Mouse (Mus musculus) intestine, embryonic 14.5 days (tissue): ENCODE measurements around the gene Sdk2. TPM values are rescaled to one million over a fixed set of nuclear protein-coding genes. Genes with fewer than 3 reads are reported as not detected.

Source experiments
- ATAC-seq: fragments of 200-750 bp; cut with Nextera tagmentation; replicated peaks from 2 replicates; pipeline ENCODE4 v1.8.0; 2017; ENCODE audit warnings: low read depth, moderate number of reproducible peaks, moderate TSS enrichment, moderate library complexity; ENCODE audit not compliant: low FRiP score, low TSS enrichment
- DNase-seq: peaks from one replicate; pipeline ENCODE4 v3.0.0-alpha.2; 2018; ENCODE audit warnings: low spot score
- H3K27ac ChIP-seq: fragments of 300-500 bp; sonication (generic); 2 replicates; pipeline ENCODE4 v1.5.1; 2014; ENCODE audit warnings: low read depth, mild to moderate bottlenecking, control low read depth
- H3K27me3 ChIP-seq: fragments of 300-500 bp; sonication (generic); replicated peaks from 2 replicates; pipeline ENCODE4 v1.6.1; 2014; ENCODE audit warnings: low read length, control low read depth; ENCODE audit not compliant: control insufficient read depth, insufficient read depth
- H3K36me3 ChIP-seq: fragments of 300-500 bp; sonication (generic); 2 replicates; pipeline ENCODE4 v1.6.1; 2014; ENCODE audit warnings: low read length, control low read depth; ENCODE audit not compliant: control insufficient read depth, insufficient read depth
- H3K4me1 ChIP-seq: fragments of 300-500 bp; sonication (generic); replicated peaks from 2 replicates; pipeline ENCODE4 v1.6.1; 2014; ENCODE audit warnings: low read length, control low read depth, mixed read lengths; ENCODE audit not compliant: control insufficient read depth, insufficient read depth
- H3K4me2 ChIP-seq: fragments of 300-500 bp; sonication (generic); 2 replicates; pipeline ENCODE4 v1.6.1; 2014; ENCODE audit warnings: low read length
- H3K4me3 ChIP-seq: fragments of 300-500 bp; sonication (generic); 2 replicates; pipeline ENCODE4 v1.5.1; 2014; ENCODE audit warnings: low read depth, low read length, control low read depth, mixed read lengths
- H3K9ac ChIP-seq: fragments of 300-500 bp; sonication (generic); 2 replicates; pipeline ENCODE4 v1.6.1; 2014; ENCODE audit warnings: mild to moderate bottlenecking, low read length
- H3K9me3 ChIP-seq: fragments of 300-500 bp; sonication (generic); 2 replicates; pipeline ENCODE4 v1.6.1; 2016; ENCODE audit warnings: low read length, control low read depth; ENCODE audit not compliant: control insufficient read depth
- WGBS: fragments of 180-500 bp; shearing (Covaris S2); extraction: QIAGEN DNeasy Blood & Tissue Kit; methylation state at CpG from one replicate; pipeline ENCODE4 v1.1.7; 2014; 5-methylcytosine and 5-hydroxymethylcytosine counted together
- polyA plus RNA-seq: library from polyadenylated mRNA; unstranded; fragments of >200 nt; fragmentation: Nextera tagmentation; extraction: Ambion mirVana; gene quantifications from 2 replicates; pipeline ENCODE4 v1.2.1, GENCODE M21; 2014

Sdk2 gene
- polyA plus RNA-seq, 1 experiment from 2014 or later: 3.1 TPM

- WGBS: 43% methylated on average over 6 of the region's 6 CpGs
- DNase-seq: no peak
These were observed 174.8 kb downstream of the Sdk2 start for GRCm38 (mm10) chr11:113892067-113892466.

GRCm38 (mm10) chr11:113888156-113888750 lies 178.6 kb downstream of the Sdk2 start:
- H3K9me3 ChIP-seq: no peaks in the 10 kb centered on the region
- no peak for ATAC-seq

More at GRCm38 (mm10) chr11:113892067-113892466, 174.8 kb downstream of the Sdk2 start:
- H3K4me3 ChIP-seq: no peak overlapping the region
- H3K9me3 ChIP-seq: no peaks in the 10 kb centered on the region
- H3K27ac ChIP-seq: no peak overlapping the region
- H3K4me2 ChIP-seq: no peak overlapping the region
- no peak for ATAC-seq
- no peaks in the 10 kb centered on the region for H3K27me3 ChIP-seq
- H3K9ac ChIP-seq: no peak overlapping the region
- no peaks in the 10 kb centered on the region; the same call in 1 of the 2 replicates for H3K36me3 ChIP-seq
- peaks cover 5% of the 10 kb centered on the region; the same call in 1 of the 2 replicates for H3K4me1 ChIP-seq

GRCm38 (mm10) chr11:113886299-113886698 lies 180.5 kb downstream of the Sdk2 start:
- H3K9ac ChIP-seq: no peak overlapping the region
- no peaks in the 10 kb centered on the region for H3K9me3 ChIP-seq
- H3K27me3 ChIP-seq: no peaks in the 10 kb centered on the region
- no peak; the same call in 1 of the 2 replicates for ATAC-seq
- 36% methylated on average over 7 of the region's 7 CpGs for WGBS
- H3K27ac ChIP-seq: peak overlapping the region; percentile 67
- DNase-seq: peak; percentile 64
- H3K4me3 ChIP-seq: no peak overlapping the region
- H3K4me2 ChIP-seq: no peak overlapping the region
- H3K36me3 ChIP-seq: no peaks in the 10 kb centered on the region
- H3K4me1 ChIP-seq: 0 out of 2 replicates have a peak, but pooled peaks cover 7% of the 10 kb centered on the region

More at GRCm38 (mm10) chr11:113888156-113888750, 178.6 kb downstream of the Sdk2 start:
- Histone ChIP-seq H3K4me2 (no peak overlapping the region), H3K36me3 (no peaks in the 10 kb centered on the region; the same call in 1 of the 2 replicates), H3K9ac (no peak overlapping the region), H3K4me3 (no peak overlapping the region), H3K4me1 (0 out of 2 replicates have a peak, but pooled peaks cover 9% of the 10 kb centered on the region), H3K27me3 (no peaks in the 10 kb centered on the region), H3K27ac (no peak overlapping the region)
- no peak for DNase-seq
- WGBS: 85% methylated on average over 5 of the region's 5 CpGs

GRCm38 (mm10) chr11:113884962-113885361 lies 181.9 kb downstream of the Sdk2 start:
- H3K4me2 ChIP-seq: no peak overlapping the region
- H3K9me3 ChIP-seq: no peaks in the 10 kb centered on the region
- DNase-seq: no peak
- 0 out of 2 replicates have a peak, but pooled peaks cover 7% of the 10 kb centered on the region for H3K4me1 ChIP-seq
- WGBS: 75% methylated on average over 11 of the region's 11 CpGs
- H3K36me3 ChIP-seq: no peaks in the 10 kb centered on the region
- H3K27me3 ChIP-seq: no peaks in the 10 kb centered on the region
- ATAC-seq: no peak
- no peak overlapping the region for H3K27ac ChIP-seq
- H3K9ac ChIP-seq: no peak overlapping the region
- H3K4me3 ChIP-seq: no peak overlapping the region

- no peak overlapping the region for H3K4me2 ChIP-seq
These were observed 183.8 kb downstream of the Sdk2 start for GRCm38 (mm10) chr11:113883031-113883430.

GRCm38 (mm10) chr11:113881864-113882263 lies 185.0 kb downstream of the Sdk2 start:
- Histone ChIP-seq H3K27me3 (no peaks in the 10 kb centered on the region), H3K9ac (no peak overlapping the region), H3K27ac (no peak overlapping the region), H3K4me3 (no peak overlapping the region), H3K4me1 (0 out of 2 replicates have a peak, but pooled peaks cover 7% of the 10 kb centered on the region), H3K4me2 (no peak overlapping the region), H3K36me3 (no peaks in the 10 kb centered on the region), H3K9me3 (no peaks in the 10 kb centered on the region)
- WGBS: 91% methylated on average over 6 of the region's 6 CpGs
- no peak for ATAC-seq
- no peak for DNase-seq

More at GRCm38 (mm10) chr11:113883031-113883430, 183.8 kb downstream of the Sdk2 start:
- no peak for ATAC-seq
- 84% methylated on average over 8 of the region's 8 CpGs for WGBS
- H3K4me1 ChIP-seq: 0 out of 2 replicates have a peak, but pooled peaks cover 7% of the 10 kb centered on the region
- H3K36me3 ChIP-seq: no peaks in the 10 kb centered on the region
- no peak for DNase-seq
- H3K27ac ChIP-seq: no peak overlapping the region
- H3K9me3 ChIP-seq: no peaks in the 10 kb centered on the region
- H3K4me3 ChIP-seq: no peak overlapping the region
- H3K9ac ChIP-seq: no peak overlapping the region
- no peaks in the 10 kb centered on the region for H3K27me3 ChIP-seq

GRCm38 (mm10) chr11:113867066-113867465 lies 199.8 kb downstream of the Sdk2 start:
- ATAC-seq: no peak
- Histone ChIP-seq H3K27me3 (no peaks in the 10 kb centered on the region), H3K36me3 (0 out of 2 replicates have a peak, but pooled peaks cover 2% of the 10 kb centered on the region), H3K4me2 (no peak overlapping the region), H3K9ac (no peak overlapping the region), H3K27ac (no peak overlapping the region), H3K4me1 (no peaks in the 10 kb centered on the region), H3K4me3 (no peak overlapping the region), H3K9me3 (no peaks in the 10 kb centered on the region)
- DNase-seq: no peak
- WGBS: 87% methylated on average over 8 of the region's 8 CpGs

GRCm38 (mm10) chr11:113865627-113866026 lies 201.2 kb downstream of the Sdk2 start:
- H3K36me3 ChIP-seq: no peaks in the 10 kb centered on the region
- ATAC-seq (peak; percentile 70), DNase-seq (peak; percentile 94)
- no peak overlapping the region for H3K4me3 ChIP-seq
- H3K9me3 ChIP-seq: no peaks in the 10 kb centered on the region
- H3K4me1 ChIP-seq: no peaks in the 10 kb centered on the region
- 38% methylated on average over 8 of the region's 8 CpGs for WGBS
- H3K9ac ChIP-seq: no peak overlapping the region
- H3K27ac ChIP-seq: no peak overlapping the region
- H3K4me2 ChIP-seq: no peak overlapping the region
- no peaks in the 10 kb centered on the region for H3K27me3 ChIP-seq

GRCm38 (mm10) chr11:113863408-113863807 lies 203.4 kb downstream of the Sdk2 start:
- H3K27me3 ChIP-seq: no peaks in the 10 kb centered on the region
- H3K4me1 ChIP-seq: no peaks in the 10 kb centered on the region
- H3K27ac ChIP-seq: no peak overlapping the region
- no peaks in the 10 kb centered on the region for H3K36me3 ChIP-seq
- DNase-seq (peak; percentile 61), ATAC-seq (no peak)
- H3K4me3 ChIP-seq: no peak overlapping the region
- no peak overlapping the region for H3K4me2 ChIP-seq
- no peak overlapping the region for H3K9ac ChIP-seq
- WGBS: 81% methylated on average over 5 of the region's 5 CpGs
- no peaks in the 10 kb centered on the region for H3K9me3 ChIP-seq
